Mouse (Mus musculus): ENCODE measurements at regions not wholly inside any gene's neighbourhood (a gene's known extent, or its start where the extent isn't known, plus 50 kb on each side); places are given as distances from the start of the nearest gene placed in this dataset.

GRCm38 (mm10) chr13:44558051-44558450, 171.2 kb upstream of the Jarid2 start:
- no peak for DNase-seq (ENCODE audit: low spot score)

GRCm38 (mm10) chr13:44558491-44559177, 170.6 kb upstream of the Jarid2 start:
- no peak for DNase-seq (ENCODE audit: low spot score)

GRCm38 (mm10) chr13:44559178-44559565, 170.1 kb upstream of the Jarid2 start:
- no peak for DNase-seq (ENCODE audit: low spot score)

- DNase-seq (ENCODE audit: low spot score) = no peak
Observed at GRCm38 (mm10) chr13:44559706-44560105, 169.6 kb upstream of the Jarid2 start.

- no peak for DNase-seq (ENCODE audit: low spot score)
Observed at GRCm38 (mm10) chr13:44564705-44565104, 164.6 kb upstream of the Jarid2 start.

- DNase-seq (ENCODE audit: low spot score) = no peak
Observed at GRCm38 (mm10) chr13:44567696-44568095, 161.6 kb upstream of the Jarid2 start.

GRCm38 (mm10) chr13:44569241-44569778, 160.0 kb upstream of the Jarid2 start:
- DNase-seq (ENCODE audit: low spot score) = peak; percentile 64

- no peak for DNase-seq (ENCODE audit: low spot score)
Observed at GRCm38 (mm10) chr13:44573463-44573862, 155.8 kb upstream of the Jarid2 start.

GRCm38 (mm10) chr13:44579215-44579614, 150.1 kb upstream of the Jarid2 start:
- DNase-seq (ENCODE audit: low spot score) = no peak

- DNase-seq (ENCODE audit: low spot score) = no peak
Observed at GRCm38 (mm10) chr13:44580156-44580736, 149.0 kb upstream of the Jarid2 start.

GRCm38 (mm10) chr13:44580767-44581166, 148.5 kb upstream of the Jarid2 start:
- DNase-seq (ENCODE audit: low spot score) = no peak

- no peak for DNase-seq (ENCODE audit: low spot score)
Observed at GRCm38 (mm10) chr13:44581947-44582766, 147.1 kb upstream of the Jarid2 start.

- no peak for DNase-seq (ENCODE audit: low spot score)
Observed at GRCm38 (mm10) chr13:44582767-44583085, 146.5 kb upstream of the Jarid2 start.

- no peak for DNase-seq (ENCODE audit: low spot score)
Observed at GRCm38 (mm10) chr13:44583614-44584013, 145.7 kb upstream of the Jarid2 start.

GRCm38 (mm10) chr13:44584151-44584550, 145.1 kb upstream of the Jarid2 start:
- DNase-seq (ENCODE audit: low spot score) = no peak

- no peak for DNase-seq (ENCODE audit: low spot score)
Observed at GRCm38 (mm10) chr13:44584551-44584950, 144.7 kb upstream of the Jarid2 start.

GRCm38 (mm10) chr13:44587846-44588245, 141.4 kb upstream of the Jarid2 start:
- DNase-seq (ENCODE audit: low spot score) = no peak

GRCm38 (mm10) chr13:44594645-44595044, 134.6 kb upstream of the Jarid2 start:
- DNase-seq (ENCODE audit: low spot score) = no peak

- DNase-seq (ENCODE audit: low spot score) = no peak
Observed at GRCm38 (mm10) chr13:44597666-44598065, 131.6 kb upstream of the Jarid2 start.

GRCm38 (mm10) chr13:44601024-44601423, 128.2 kb upstream of the Jarid2 start:
- DNase-seq (ENCODE audit: low spot score) = no peak

GRCm38 (mm10) chr13:44602658-44603057, 126.6 kb upstream of the Jarid2 start:
- no peak for DNase-seq (ENCODE audit: low spot score)

- peak; percentile 65 for DNase-seq (ENCODE audit: low spot score)
Observed at GRCm38 (mm10) chr13:44607316-44608285, 121.7 kb upstream of the Jarid2 start.

Data from lung, postnatal 25 days (tissue).